Mouse (Mus musculus): ENCODE results near the gene Txndc8. TPM values are rescaled to one million over a fixed set of nuclear protein-coding genes. Genes with fewer than 3 reads are reported as not detected.

Gene Txndc8
- polyA plus RNA-seq, 2 experiments: not detected

GRCm38 (mm10) chr4:57958098-57958497 lies 50.8 kb downstream of the Txndc8 start:
- Histone ChIP-seq H3K27ac (no peak overlapping the region), H3K4me1 (replicated peaks; ENCODE audit: control insufficient read depth in 2 of 2, insufficient read depth in 2 of 2, low read length in 1 of 2) (peaks cover 27 to 35% of the 10 kb centered on the region in 2 experiments), H3K4me3 (ENCODE audit: insufficient read depth in 1 of 2, low read depth in 2 of 2, low read length in 2 of 2) (no peak overlapping the region), H3K4me2 (ENCODE audit: low read depth) (no peak overlapping the region; the same call in 1 of the 2 replicates), H3K27me3 (ENCODE audit: control insufficient read depth, insufficient read depth, low read length) (no peaks in the 10 kb centered on the region), H3K9ac (replicated peaks) (no peak overlapping the region; the same call in 1 of the 2 replicates), H3K9me3 (ENCODE audit: control insufficient read depth, low read length) (no peaks in the 10 kb centered on the region), H3K36me3 (replicated peaks; ENCODE audit: control insufficient read depth, insufficient read depth, low read depth) (no peaks in the 10 kb centered on the region)
- WGBS (ENCODE audit: insufficient replicate concordance): 64% methylated on average over 9 of the region's 9 CpGs
- no peak for TF ChIP-seq CTCF (IDR thresholded peaks at IDR 0.05; ENCODE audit: low read depth)
- no peak for TF ChIP-seq EP300 (IDR thresholded peaks at IDR 0.05; ENCODE audit: low read depth)
- no peak for DNase-seq (ENCODE audit: low read depth in 3 of 3, low spot score in 3 of 3)
- ATAC-seq (ENCODE audit: insufficient read depth): no peak

- Histone ChIP-seq H3K27me3 (ENCODE audit: control insufficient read depth, insufficient read depth, low read length) (no peaks in the 10 kb centered on the region), H3K9ac (replicated peaks) (peak overlapping the region; percentile 78), H3K27ac (peak overlapping the region; percentile 74), H3K4me2 (ENCODE audit: low read depth) (peak overlapping the region; percentile 63), H3K4me3 (ENCODE audit: insufficient read depth in 1 of 2, low read depth in 2 of 2, low read length in 2 of 2) (peak overlapping the region; percentile 82 to 89), H3K36me3 (replicated peaks; ENCODE audit: control insufficient read depth, insufficient read depth, low read depth) (no peaks in the 10 kb centered on the region), H3K9me3 (ENCODE audit: control insufficient read depth, low read length) (no peaks in the 10 kb centered on the region), H3K4me1 (replicated peaks; ENCODE audit: control insufficient read depth in 2 of 2, insufficient read depth in 2 of 2, low read length in 1 of 2) (peaks cover 27 to 35% of the 10 kb centered on the region in 2 experiments)
- WGBS (ENCODE audit: insufficient replicate concordance): 42% methylated on average over 11 of the region's 11 CpGs
- ATAC-seq (ENCODE audit: insufficient read depth) (no peak), DNase-seq (ENCODE audit: low read depth in 3 of 3, low spot score in 3 of 3) (no peak)
- no peak for TF ChIP-seq CTCF (IDR thresholded peaks at IDR 0.05; ENCODE audit: low read depth)
- TF ChIP-seq EP300 (IDR thresholded peaks at IDR 0.05; ENCODE audit: low read depth): no peak
These were observed 51.5 kb downstream of the Txndc8 start for GRCm38 (mm10) chr4:57957200-57958085.

GRCm38 (mm10) chr4:57956029-57956960 lies 52.6 kb downstream of the Txndc8 start, which contains the start of gene Txn1:
Txn1 (minus strand) TSS chr4:57956411.
- H3K9ac ChIP-seq (replicated peaks): peak within 1 kb of the TSS; percentile 89
- H3K36me3 ChIP-seq (replicated peaks; ENCODE audit: control insufficient read depth, insufficient read depth, low read depth): peaks cover 8% of the 10 kb centered on the region
- TF ChIP-seq EP300 (IDR thresholded peaks at IDR 0.05; ENCODE audit: low read depth): peak; percentile 41; the same call in 1 of the 2 replicates
- no peak for TF ChIP-seq CTCF (IDR thresholded peaks at IDR 0.05; ENCODE audit: low read depth)
- H3K4me3 ChIP-seq (ENCODE audit: insufficient read depth in 1 of 2, low read depth in 2 of 2, low read length in 2 of 2): peak within 1 kb of the TSS; percentile 89 to 96
- DNase-seq (ENCODE audit: low read depth in 3 of 3, low spot score in 3 of 3) (peak; percentile 90 to 93 (median 92)), ATAC-seq (ENCODE audit: insufficient read depth) (peak; percentile 93)
- H3K27me3 ChIP-seq (ENCODE audit: control insufficient read depth, insufficient read depth, low read length): no peaks in the 10 kb centered on the region
- peaks cover 27 to 35% of the 10 kb centered on the region in 2 experiments for H3K4me1 ChIP-seq (replicated peaks; ENCODE audit: control insufficient read depth in 2 of 2, insufficient read depth in 2 of 2, low read length in 1 of 2)
- no peaks in the 10 kb centered on the region; the same call in 1 of the 2 replicates for H3K9me3 ChIP-seq (ENCODE audit: control insufficient read depth, low read length)
- WGBS (ENCODE audit: insufficient replicate concordance): under 1% methylated on average over 70 of the region's 71 CpGs
- peak within 1 kb of the TSS; percentile 63 for H3K4me2 ChIP-seq (ENCODE audit: low read depth)
- peak within 1 kb of the TSS; percentile 74 for H3K27ac ChIP-seq

- H3K9me3 ChIP-seq (ENCODE audit: control insufficient read depth, low read length): no peaks in the 10 kb centered on the region; the same call in 1 of the 2 replicates
- ATAC-seq (ENCODE audit: insufficient read depth) (peak; percentile 22; the same call in 1 of the 2 replicates), DNase-seq (ENCODE audit: low read depth in 3 of 3, low spot score in 3 of 3) (peak; percentile 57 to 64 (median 59))
- WGBS (ENCODE audit: insufficient replicate concordance): under 1% methylated on average over 25 of the region's 25 CpGs
- peak overlapping the region; percentile 63 for H3K4me2 ChIP-seq (ENCODE audit: low read depth)
- H3K36me3 ChIP-seq (replicated peaks; ENCODE audit: control insufficient read depth, insufficient read depth, low read depth): peaks cover 16% of the 10 kb centered on the region
- H3K4me1 ChIP-seq (replicated peaks; ENCODE audit: control insufficient read depth in 2 of 2, insufficient read depth in 2 of 2, low read length in 1 of 2): peaks cover 27 to 35% of the 10 kb centered on the region in 2 experiments
- peak overlapping the region; percentile 89 for H3K9ac ChIP-seq (replicated peaks)
- H3K27me3 ChIP-seq (ENCODE audit: control insufficient read depth, insufficient read depth, low read length): no peaks in the 10 kb centered on the region
- peak overlapping the region; percentile 89 to 96 for H3K4me3 ChIP-seq (ENCODE audit: insufficient read depth in 1 of 2, low read depth in 2 of 2, low read length in 2 of 2)
- peak overlapping the region; percentile 67 for H3K27ac ChIP-seq
- TF ChIP-seq EP300 (IDR thresholded peaks at IDR 0.05; ENCODE audit: low read depth) (no peak), CTCF (IDR thresholded peaks at IDR 0.05; ENCODE audit: low read depth) (peak; percentile 31; the same call in 1 of the 2 replicates)
These were observed 53.4 kb downstream of the Txndc8 start for GRCm38 (mm10) chr4:57955544-57955958.

Measured in liver, embryonic 14.5 days (tissue).